Mouse (Mus musculus): ENCODE results near the gene Egr2.

Egr2 gene

GRCm38 (mm10) chr10:67538585-67539400, 3.5 kb downstream of the Egr2 start:
- DNase-seq: peak; percentile 37

DNA sequence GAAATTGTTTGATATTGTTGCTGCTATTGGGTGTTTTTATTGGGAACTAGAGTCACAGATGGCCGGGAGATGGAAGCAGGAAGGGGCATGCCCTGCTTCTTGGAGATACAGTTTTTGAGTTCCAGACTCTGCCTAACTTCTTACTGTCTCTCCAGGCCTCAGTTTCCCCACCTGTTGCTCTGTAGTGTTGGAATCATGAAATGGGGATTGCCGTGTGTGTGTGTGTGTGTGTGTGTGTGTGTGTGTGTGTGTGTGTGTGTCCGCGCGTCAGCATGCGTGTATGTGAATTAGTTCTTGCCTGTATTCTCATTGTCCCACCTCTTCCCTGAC, 4.1 kb downstream of the Egr2 start:
- DNase-seq: no peak

DNA sequence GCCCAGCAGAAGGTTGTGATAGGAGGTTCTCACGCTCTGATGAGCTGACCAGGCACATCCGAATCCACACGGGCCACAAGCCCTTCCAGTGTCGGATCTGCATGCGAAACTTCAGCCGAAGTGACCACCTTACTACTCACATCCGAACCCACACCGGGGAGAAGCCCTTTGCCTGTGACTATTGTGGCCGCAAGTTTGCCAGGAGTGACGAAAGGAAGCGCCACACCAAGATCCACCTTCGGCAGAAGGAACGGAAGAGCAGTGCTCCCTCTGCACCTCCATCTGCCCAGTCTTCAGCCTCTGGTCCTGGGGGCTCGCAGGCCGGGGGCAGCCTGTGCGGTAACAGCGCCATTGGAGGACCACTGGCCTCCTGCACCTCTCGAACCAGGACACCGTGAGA, 5.3 kb downstream of the Egr2 start:
- no peak for DNase-seq

DNA sequence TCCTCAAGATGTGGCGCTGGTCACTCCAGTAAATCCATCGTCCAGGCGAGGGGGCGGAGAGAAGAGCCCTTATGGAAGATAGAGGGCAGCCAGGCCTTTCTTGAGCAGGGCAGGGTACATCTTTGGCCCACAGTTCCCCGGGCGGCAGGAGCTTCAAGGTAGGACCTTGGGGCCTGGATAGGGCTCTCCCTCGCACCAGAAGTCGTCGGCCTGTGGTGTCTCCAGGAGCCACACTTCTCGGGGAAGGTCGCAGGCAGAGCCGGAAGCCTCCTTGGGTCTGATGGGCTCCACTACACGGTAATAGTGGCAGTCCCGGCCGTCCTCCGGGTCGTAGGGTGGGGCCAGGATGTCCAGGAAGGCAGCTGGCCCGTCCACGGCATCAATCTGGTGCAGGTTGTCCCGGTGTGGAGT, 12.6 kb downstream of the Egr2 start:
- no peak for DNase-seq

- no peak for DNase-seq
These were observed 13.1 kb downstream of the Egr2 start for GRCm38 (mm10) chr10:67548261-67548854.

DNA sequence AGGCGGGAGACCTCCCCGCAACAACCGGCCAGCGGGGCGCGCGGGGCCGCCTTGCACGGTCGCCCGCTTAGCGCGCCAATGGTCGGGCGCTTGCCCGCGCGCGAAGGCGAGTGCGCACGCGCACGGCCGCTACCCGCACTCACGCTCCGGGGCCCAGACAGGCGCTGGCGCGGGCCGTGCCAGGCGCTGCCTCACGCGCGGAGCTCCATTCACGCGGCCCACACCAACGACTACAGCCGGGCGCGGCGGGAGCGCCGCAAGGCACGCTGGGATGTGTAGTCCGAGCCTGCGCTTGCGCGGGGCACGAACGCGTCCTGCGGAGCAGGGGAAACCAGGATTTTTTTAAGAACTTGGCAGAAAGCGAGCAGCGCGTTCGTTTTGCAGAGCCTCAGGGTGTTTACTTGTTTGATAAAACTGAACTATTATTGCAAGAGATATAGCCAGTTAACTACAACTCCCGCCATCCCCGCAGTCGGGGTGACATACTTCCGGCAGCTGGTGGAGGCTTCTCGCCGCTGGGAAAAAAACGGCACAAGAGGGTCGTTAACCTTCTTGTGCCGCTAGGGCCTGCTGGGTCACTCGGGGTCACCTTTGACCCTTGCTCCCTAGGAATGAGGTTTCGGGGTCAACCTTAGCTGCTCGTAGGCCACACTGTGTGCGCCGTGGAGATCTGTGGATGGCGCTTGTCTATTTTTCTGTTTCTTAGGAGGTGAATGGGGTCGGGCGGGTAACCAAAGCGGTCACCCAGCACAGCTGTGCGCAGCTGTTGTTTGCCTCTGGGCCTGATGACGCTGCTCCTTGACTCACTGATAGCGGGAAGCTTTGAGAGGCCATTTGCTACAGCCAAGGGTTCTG, 13.8 kb downstream of the Egr2 start, which contains the start of gene Ado:
Gene Ado (minus strand): TSS at position 79 of the 855 bp plus-strand sequence.
- peak; percentile 96 for DNase-seq

- DNase-seq: no peak
These were observed 22.8 kb downstream of the Egr2 start for GRCm38 (mm10) chr10:67558053-67558452.

GRCm38 (mm10) chr10:67559765-67560394, 24.6 kb downstream of the Egr2 start:
- DNase-seq: no peak

GRCm38 (mm10) chr10:67561185-67561584, 25.9 kb downstream of the Egr2 start:
- no peak for DNase-seq

DNA sequence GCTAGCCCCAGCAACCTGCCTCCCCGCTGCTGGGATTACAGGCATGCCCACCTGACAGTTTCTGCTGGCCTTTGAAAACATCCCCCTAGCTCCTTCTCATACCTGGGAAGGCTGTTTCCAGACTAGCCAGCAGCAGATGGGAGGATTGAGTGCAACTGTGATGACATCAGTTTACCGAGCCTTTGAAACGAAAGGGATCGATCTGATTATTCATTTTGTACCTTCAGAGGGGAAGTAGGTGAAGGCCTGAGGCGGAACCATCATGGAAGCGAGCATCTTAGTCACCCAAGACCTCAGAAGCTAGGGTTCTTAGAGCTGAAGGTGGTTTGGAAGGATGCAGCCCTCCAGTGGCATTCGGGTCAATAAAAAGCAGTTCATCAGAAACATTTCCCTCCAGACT, 29.2 kb downstream of the Egr2 start:
- DNase-seq: no peak

DNA sequence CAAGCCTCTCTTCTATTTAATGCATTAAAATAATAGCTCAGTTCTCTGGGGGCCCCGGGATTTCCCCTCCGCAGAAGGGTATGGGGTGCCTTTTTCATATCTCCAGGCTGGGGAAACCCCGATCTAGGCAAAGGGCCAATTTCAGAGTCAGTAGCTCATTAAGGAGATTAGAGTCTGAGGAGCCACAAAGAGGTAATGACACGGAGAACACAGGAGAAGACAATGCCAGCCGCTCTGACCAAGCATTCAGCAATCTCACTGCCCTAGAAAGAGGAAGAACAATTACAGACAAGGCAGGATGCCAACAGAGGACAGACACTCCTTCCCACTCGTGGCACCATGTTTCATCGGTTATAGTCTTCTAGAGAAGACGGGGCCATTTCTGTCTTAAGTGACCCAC, 30.8 kb downstream of the Egr2 start:
- DNase-seq: no peak

GRCm38 (mm10) chr10:67569539-67569938, 34.3 kb downstream of the Egr2 start:
- no peak for DNase-seq

DNA sequence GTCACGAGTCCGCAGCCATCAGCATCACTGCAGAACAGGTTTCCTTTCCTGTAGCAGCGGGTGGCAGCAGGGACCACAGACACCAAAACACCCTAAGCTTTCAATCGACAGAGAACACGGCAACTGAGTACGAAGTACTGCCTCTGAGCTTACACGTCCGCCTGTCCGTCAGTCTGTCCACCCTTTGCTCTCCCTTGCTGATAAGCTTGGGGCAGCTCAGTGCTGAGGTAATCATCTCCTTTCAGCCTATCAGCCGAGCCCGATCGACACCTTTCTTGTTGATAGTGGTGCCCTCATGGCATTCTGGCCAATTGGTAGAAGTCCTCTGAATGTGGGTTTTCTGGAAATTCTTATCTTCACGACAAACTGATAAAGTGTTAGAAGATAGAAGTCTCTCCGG, 36.2 kb downstream of the Egr2 start:
- DNase-seq: no peak

GRCm38 (mm10) chr10:67573310-67573709, 38.0 kb downstream of the Egr2 start:
- no peak for DNase-seq

DNA sequence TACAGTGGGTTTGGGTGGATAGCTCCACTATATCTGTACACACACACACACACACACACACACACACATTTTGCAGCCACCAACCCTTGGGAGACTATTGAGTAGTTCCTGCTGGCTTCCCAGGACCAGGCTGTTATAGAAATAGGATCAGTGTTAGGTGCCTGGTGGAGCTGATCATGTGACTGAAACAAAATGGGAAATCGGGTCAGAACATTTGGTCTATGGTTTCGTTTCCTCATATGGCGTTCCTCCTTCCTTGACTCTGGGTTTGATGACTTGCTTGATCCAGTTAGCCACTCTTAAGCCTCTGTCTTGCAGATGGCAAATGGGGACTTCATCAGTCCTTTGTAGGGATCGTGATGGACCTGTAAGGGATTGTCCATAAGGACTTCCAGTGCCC, 44.6 kb downstream of the Egr2 start:
- DNase-seq: no peak

DNA sequence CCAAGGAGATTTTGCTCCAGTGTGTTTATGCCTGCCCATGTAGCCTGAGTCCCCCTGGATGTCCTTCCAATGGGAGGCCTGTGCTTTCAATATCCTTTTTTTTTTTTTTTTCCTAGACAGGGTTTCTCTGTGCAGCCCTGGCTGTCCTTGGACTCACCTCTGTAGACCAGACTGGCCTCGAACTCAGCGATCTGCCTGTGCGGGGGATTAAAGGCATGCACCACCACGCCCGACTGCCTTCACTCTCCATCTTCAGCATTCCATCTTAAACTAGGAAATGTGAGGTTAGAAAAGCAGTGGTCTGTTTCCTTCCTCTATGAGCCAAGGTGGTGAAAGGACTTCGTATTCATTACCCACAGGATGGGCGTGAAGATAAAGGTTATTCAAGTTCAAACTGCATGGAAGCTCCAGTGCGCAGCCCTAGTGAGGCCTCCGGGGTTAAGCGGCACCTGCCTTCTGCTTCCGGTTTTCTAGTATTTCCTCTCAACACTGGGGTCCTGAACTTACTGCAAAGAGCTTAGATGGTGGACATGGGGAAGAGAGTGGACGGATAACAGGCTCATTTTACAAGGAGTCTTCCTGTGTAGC, 46.5 kb downstream of the Egr2 start:
- DNase-seq: no peak

DNA sequence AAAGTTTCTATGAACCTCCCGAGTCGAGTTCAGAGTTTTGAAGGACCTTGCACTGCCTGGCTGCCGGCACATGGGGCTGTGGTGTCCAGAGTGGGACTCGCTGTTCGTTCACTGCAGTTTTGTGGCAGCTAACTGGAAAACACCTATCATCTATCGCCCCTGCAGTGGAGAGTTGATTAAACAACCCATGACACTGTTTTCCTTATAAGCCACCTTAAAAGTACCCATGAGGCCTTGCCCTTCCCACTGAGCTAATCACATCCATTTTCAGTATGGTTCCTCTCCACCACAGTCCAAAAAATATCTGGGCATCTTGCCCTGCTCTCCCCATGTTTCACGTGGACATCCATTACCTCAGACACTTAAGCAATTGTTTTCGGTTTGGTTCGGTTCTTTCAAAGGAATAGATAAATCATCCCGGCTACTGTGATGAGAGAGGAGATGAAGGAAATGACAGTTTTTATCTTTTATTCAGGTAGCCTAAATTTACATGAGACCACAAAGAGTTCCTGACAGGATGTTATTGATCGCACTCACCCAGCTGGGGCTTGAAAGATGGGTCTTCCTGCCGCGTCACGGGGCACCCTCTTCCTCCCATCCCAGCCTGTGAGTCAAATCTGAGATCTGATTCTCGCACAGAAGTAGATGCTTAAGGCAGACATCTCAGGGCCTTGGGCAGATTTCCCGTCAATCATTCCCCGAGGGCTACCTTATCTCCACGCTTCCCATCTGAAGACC, 50.8 kb downstream of the Egr2 start:
- DNase-seq: no peak
